Mouse (Mus musculus) kidney, adult 10 weeks (tissue): Measurements from ENCODE around the gene Cyp11a1. TPM values are rescaled to one million over a fixed set of nuclear protein-coding genes. Genes with fewer than 3 reads are reported as not detected.

Experiments used
- polyA plus RNA-seq: library from polyadenylated mRNA; stranded (reverse); fragments of 350-450 nt; fragmentation: Illumina TruSeq; extraction: RNeasy Lipid Tissue Mini Kit (QIAGEN cat#74804); gene quantifications from one replicate; pipeline ENCODE4 v1.2.3, GENCODE M21; 2014; ENCODE audit warnings: low read depth, low replicate concordance

Gene Cyp11a1
- polyA plus RNA-seq, result 0.40 TPM

DNA sequence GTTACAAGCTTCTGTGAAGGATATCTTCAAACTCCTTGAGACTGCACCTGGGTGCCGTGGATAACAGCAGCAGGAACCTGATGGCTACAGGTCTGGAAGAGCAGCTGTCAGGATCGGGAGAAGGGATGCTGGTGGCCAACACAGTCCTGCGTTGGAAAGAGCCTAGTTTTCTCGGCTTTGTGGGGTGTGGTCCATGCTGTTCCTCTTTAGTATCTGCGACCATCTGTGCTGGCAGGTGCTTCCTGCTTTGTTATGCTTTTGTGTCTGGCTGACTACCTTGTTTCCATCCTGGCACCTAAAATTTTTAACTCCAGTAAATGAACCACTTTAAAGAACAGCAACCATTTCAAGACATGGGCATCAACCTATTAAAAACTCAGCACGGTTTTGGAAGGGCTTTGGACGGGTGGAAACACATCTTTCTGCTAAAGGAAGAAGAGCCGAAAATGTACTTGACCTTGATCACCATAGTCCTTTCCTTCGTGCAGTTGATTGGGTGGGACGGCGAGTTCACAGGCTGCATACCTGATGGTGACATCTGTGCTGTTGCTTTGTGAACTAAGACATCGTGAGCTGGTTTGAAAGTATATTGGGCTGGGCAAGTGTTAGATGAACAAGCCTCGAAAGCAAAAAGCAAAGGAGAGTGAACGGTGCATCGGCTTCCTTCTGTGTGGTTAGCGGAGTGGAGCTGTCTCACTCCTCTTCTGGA is at the start of gene Cyp11a1:
Cyp11a1 (plus strand) TSS at position 659 of the 709 bp plus-strand sequence.

DNA sequence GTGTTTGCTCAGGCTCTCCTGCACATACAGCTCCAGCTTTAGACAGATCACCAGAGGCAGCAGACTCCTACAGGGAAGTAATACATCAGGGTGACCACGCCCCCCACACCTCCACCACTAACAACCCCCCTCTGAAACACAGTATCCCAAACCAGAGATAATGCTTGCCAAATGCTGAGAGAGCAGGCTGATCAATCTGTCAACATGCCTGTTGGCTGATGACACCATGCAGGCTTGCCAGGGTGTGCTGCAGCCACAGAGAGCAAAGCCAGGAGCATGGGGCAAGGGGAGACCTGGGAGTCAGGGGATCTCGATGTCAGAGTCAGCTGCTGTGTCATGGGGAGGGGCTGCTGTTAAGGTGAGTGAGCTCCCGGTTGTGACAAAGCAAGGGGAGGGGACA is 57.3 kb downstream of the Cyp11a1 start, which contains the start of gene Stra6:
Stra6 (plus strand) TSS at position 258 of the 400 bp plus-strand sequence.

Other genes with a start within 250 kb of the Cyp11a1 start
- 23.9 TPM for gene Clk3, start 240.6 kb upstream of the Cyp11a1 start, polyA plus RNA-seq
- gene Arid3b, start 169.6 kb upstream of the Cyp11a1 start, polyA plus RNA-seq, result 0.89 TPM
- 45.6 TPM for gene Ubl7, start 95.4 kb upstream of the Cyp11a1 start, polyA plus RNA-seq
- gene Sema7a, start 66.3 kb upstream of the Cyp11a1 start, polyA plus RNA-seq, result 0.57 TPM
- gene Stra6, start 57.4 kb downstream of the Cyp11a1 start, polyA plus RNA-seq, result 0.24 TPM
- gene Ccdc33, start 112.4 kb downstream of the Cyp11a1 start, polyA plus RNA-seq, result not detected
- gene Islr, start 197.9 kb downstream of the Cyp11a1 start, polyA plus RNA-seq, result 1.5 TPM
- not detected for gene Islr2, start 197.9 kb downstream of the Cyp11a1 start, polyA plus RNA-seq
- gene Pml, start 243.4 kb downstream of the Cyp11a1 start, polyA plus RNA-seq, result 2.6 TPM
- gene Stoml1, start 246.8 kb downstream of the Cyp11a1 start, polyA plus RNA-seq, result 7.3 TPM